Mouse (Mus musculus) neural tube, embryonic 15.5 days (tissue): ENCODE results near the gene Pld3. TPM values are rescaled to one million over a fixed set of nuclear protein-coding genes. Genes with fewer than 3 reads are reported as not detected.
A peak's percentile ranks its signal among the peaks of the same experiment; 100 is the strongest.

Experiments used
- ATAC-seq: fragments of 200-750 bp; cut with Nextera tagmentation; 2 replicates; pipeline ENCODE4 v1.8.0; 2017; ENCODE audit warnings: mild to moderate bottlenecking, moderate TSS enrichment, moderate library complexity; ENCODE audit not compliant: low FRiP score
- H3K27ac ChIP-seq: fragments of 300-500 bp; sonication (generic); replicated peaks from 2 replicates; pipeline ENCODE4 v1.5.1; 2015; ENCODE audit warnings: mild to moderate bottlenecking, inconsistent platforms
- H3K27me3 ChIP-seq: fragments of 300-500 bp; sonication (generic); replicated peaks from 2 replicates; pipeline ENCODE4 v1.6.1; 2015; ENCODE audit warnings: inconsistent platforms
- H3K36me3 ChIP-seq: fragments of 300-500 bp; sonication (generic); 2 replicates; pipeline ENCODE4 v1.6.1; 2015; ENCODE audit warnings: inconsistent platforms
- H3K4me1 ChIP-seq: fragments of 300-500 bp; sonication (generic); 2 replicates; pipeline ENCODE4 v1.6.1; 2015; ENCODE audit warnings: inconsistent platforms
- H3K4me2 ChIP-seq: fragments of 300-500 bp; sonication (generic); 2 replicates; pipeline ENCODE4 v1.6.1; 2015; ENCODE audit warnings: inconsistent platforms, mild to moderate bottlenecking, moderate library complexity
- H3K4me3 ChIP-seq: fragments of 300-500 bp; sonication (generic); replicated peaks from 2 replicates; pipeline ENCODE4 v1.5.1; 2015; ENCODE audit warnings: mild to moderate bottlenecking, inconsistent platforms
- H3K9ac ChIP-seq: fragments of 300-500 bp; sonication (generic); replicated peaks from 2 replicates; pipeline ENCODE4 v1.6.1; 2015; ENCODE audit warnings: mild to moderate bottlenecking, inconsistent platforms
- H3K9me3 ChIP-seq: fragments of 300-500 bp; sonication (generic); replicated peaks from 2 replicates; pipeline ENCODE4 v1.6.1; 2016; ENCODE audit warnings: inconsistent platforms
- WGBS: fragments of 180-500 bp; shearing (Covaris S2); methylation state at CpG from one replicate; pipeline ENCODE4 v1.1.7; 2015; ENCODE audit warnings: mixed read lengths; 5-methylcytosine and 5-hydroxymethylcytosine counted together
- polyA plus RNA-seq: library from polyadenylated mRNA; unstranded; fragments of >200 nt; fragmentation: Nextera tagmentation; extraction: Ambion mirVana; gene quantifications from 2 replicates; pipeline ENCODE4 v1.2.1, GENCODE M21; 2015

The Pld3 gene
- polyA plus RNA-seq, 1 experiment from 2014 or later: 191 TPM

GRCm38 (mm10) chr7:27536618-27537017 is 16.4 kb downstream of the Pld3 start:
- H3K4me3 ChIP-seq: no peak overlapping the region
- no peak overlapping the region for H3K4me2 ChIP-seq
- H3K9ac ChIP-seq: no peak overlapping the region
- no peak overlapping the region for H3K27ac ChIP-seq
- peaks cover 79% of the 10 kb centered on the region for H3K36me3 ChIP-seq
- no peak for ATAC-seq
- H3K9me3 ChIP-seq: no peaks in the 10 kb centered on the region
- H3K27me3 ChIP-seq: no peaks in the 10 kb centered on the region
- 91% methylated on average over 6 of the region's 6 CpGs for WGBS
- H3K4me1 ChIP-seq: peaks cover 8% of the 10 kb centered on the region

GRCm38 (mm10) chr7:27535386-27535785 is 17.6 kb downstream of the Pld3 start:
- WGBS: 88% methylated on average over 2 of the region's 2 CpGs
- Histone ChIP-seq H3K4me1 (no peaks in the 10 kb centered on the region), H3K36me3 (peaks cover 87% of the 10 kb centered on the region), H3K4me2 (no peak overlapping the region), H3K27ac (no peak overlapping the region), H3K9ac (no peak overlapping the region), H3K4me3 (no peak overlapping the region), H3K27me3 (no peaks in the 10 kb centered on the region), H3K9me3 (no peaks in the 10 kb centered on the region)
- no peak for ATAC-seq

GRCm38 (mm10) chr7:27532480-27533050 is 20.5 kb downstream of the Pld3 start:
- Histone ChIP-seq H3K4me1 (no peaks in the 10 kb centered on the region), H3K4me2 (no peak overlapping the region), H3K9ac (no peak overlapping the region), H3K27me3 (no peaks in the 10 kb centered on the region), H3K4me3 (no peak overlapping the region), H3K9me3 (no peaks in the 10 kb centered on the region), H3K36me3 (peaks cover 81% of the 10 kb centered on the region), H3K27ac (no peak overlapping the region)
- ATAC-seq: no peak
- 92% methylated on average over 9 of the region's 9 CpGs for WGBS

GRCm38 (mm10) chr7:27531707-27532106 is 21.3 kb downstream of the Pld3 start:
- no peak overlapping the region for H3K4me3 ChIP-seq
- no peaks in the 10 kb centered on the region for H3K27me3 ChIP-seq
- no peaks in the 10 kb centered on the region for H3K4me1 ChIP-seq
- no peak overlapping the region for H3K4me2 ChIP-seq
- no peak overlapping the region for H3K9ac ChIP-seq
- ATAC-seq: no peak
- H3K9me3 ChIP-seq: no peaks in the 10 kb centered on the region
- no peak overlapping the region for H3K27ac ChIP-seq
- WGBS: 85% methylated on average over 10 of the region's 10 CpGs
- H3K36me3 ChIP-seq: peaks cover 72% of the 10 kb centered on the region

GRCm38 (mm10) chr7:27530937-27531336 is 22.1 kb downstream of the Pld3 start:
- Histone ChIP-seq H3K4me1 (0 out of 2 replicates have a peak, but pooled peaks cover 6% of the 10 kb centered on the region), H3K9me3 (no peaks in the 10 kb centered on the region), H3K27ac (no peak overlapping the region), H3K4me3 (no peak overlapping the region), H3K27me3 (no peaks in the 10 kb centered on the region), H3K4me2 (no peak overlapping the region), H3K9ac (no peak overlapping the region), H3K36me3 (peaks cover 65% of the 10 kb centered on the region)
- 86% methylated on average over 3 of the region's 3 CpGs for WGBS
- ATAC-seq: no peak

GRCm38 (mm10) chr7:27529070-27529469 is 23.9 kb downstream of the Pld3 start:
- Histone ChIP-seq H3K9me3 (no peaks in the 10 kb centered on the region), H3K36me3 (peaks cover 48% of the 10 kb centered on the region), H3K4me1 (0 out of 2 replicates have a peak, but pooled peaks cover 6% of the 10 kb centered on the region), H3K9ac (no peak overlapping the region), H3K27me3 (no peaks in the 10 kb centered on the region), H3K27ac (no peak overlapping the region), H3K4me3 (no peak overlapping the region), H3K4me2 (no peak overlapping the region)
- 82% methylated on average over 21 of the region's 21 CpGs for WGBS
- no peak for ATAC-seq

- peaks cover 24% of the 10 kb centered on the region for H3K36me3 ChIP-seq
- no peaks in the 10 kb centered on the region for H3K9me3 ChIP-seq
- 25% methylated on average over 10 of the region's 10 CpGs for whole genome bisulfite sequencing
- no peak overlapping the region for H3K9ac ChIP-seq
- 0 out of 2 replicates have a peak, but pooled peaks cover 6% of the 10 kb centered on the region for H3K4me1 ChIP-seq
- no peaks in the 10 kb centered on the region for H3K27me3 ChIP-seq
- peak; percentile 81 for ATAC-seq
- no peak overlapping the region for H3K27ac ChIP-seq
- H3K4me2 ChIP-seq: no peak overlapping the region
- H3K4me3 ChIP-seq: no peak overlapping the region
Observed at GRCm38 (mm10) chr7:27526039-27526827, 26.8 kb downstream of the Pld3 start.

GRCm38 (mm10) chr7:27523805-27524204 is 29.2 kb downstream of the Pld3 start:
- 0 out of 2 replicates have a peak, but pooled peaks cover 6% of the 10 kb centered on the region for H3K4me1 ChIP-seq
- H3K4me3 ChIP-seq: no peak overlapping the region
- H3K27ac ChIP-seq: no peak overlapping the region
- no peak for ATAC-seq
- no peak overlapping the region for H3K9ac ChIP-seq
- no peak overlapping the region for H3K4me2 ChIP-seq
- 96% methylated on average over 13 of the region's 13 CpGs for WGBS
- no peaks in the 10 kb centered on the region for H3K27me3 ChIP-seq
- no peaks in the 10 kb centered on the region for H3K9me3 ChIP-seq
- peaks cover 2% of the 10 kb centered on the region; the same call in 1 of the 2 replicates for H3K36me3 ChIP-seq

GRCm38 (mm10) chr7:27522967-27523366 is 30.1 kb downstream of the Pld3 start, which contains the start of gene Hipk4:
Hipk4 (plus strand) TSS chr7:27523267.
- no peak; the same call in 1 of the 2 replicates for ATAC-seq
- Histone ChIP-seq H3K4me1 (0 out of 2 replicates have a peak, but pooled peaks cover 6% of the 10 kb centered on the region), H3K27ac (no peak within 1 kb of the TSS), H3K4me2 (no peak within 1 kb of the TSS), H3K36me3 (no peaks in the 10 kb centered on the region), H3K9me3 (no peaks in the 10 kb centered on the region), H3K9ac (no peak within 1 kb of the TSS), H3K4me3 (no peak within 1 kb of the TSS), H3K27me3 (no peaks in the 10 kb centered on the region)
- 65% methylated on average over 5 of the region's 5 CpGs for WGBS

- no peak overlapping the region for H3K4me3 ChIP-seq
- H3K9me3 ChIP-seq: no peaks in the 10 kb centered on the region
- no peaks in the 10 kb centered on the region for H3K36me3 ChIP-seq
- no peaks in the 10 kb centered on the region for H3K27me3 ChIP-seq
- 71% methylated on average over 1 of the region's 1 CpGs for WGBS
- no peaks in the 10 kb centered on the region for H3K4me1 ChIP-seq
- no peak overlapping the region for H3K27ac ChIP-seq
- ATAC-seq: no peak
- H3K4me2 ChIP-seq: no peak overlapping the region
- no peak overlapping the region for H3K9ac ChIP-seq
Observed at GRCm38 (mm10) chr7:27520599-27520998, 32.4 kb downstream of the Pld3 start.

GRCm38 (mm10) chr7:27520104-27520503 is 32.9 kb downstream of the Pld3 start:
- Histone ChIP-seq H3K4me1 (no peaks in the 10 kb centered on the region), H3K36me3 (no peaks in the 10 kb centered on the region), H3K9ac (no peak overlapping the region), H3K9me3 (no peaks in the 10 kb centered on the region), H3K27ac (no peak overlapping the region), H3K27me3 (no peaks in the 10 kb centered on the region), H3K4me3 (no peak overlapping the region), H3K4me2 (no peak overlapping the region)
- no peak for ATAC-seq

- Histone ChIP-seq H3K27ac (no peak overlapping the region), H3K27me3 (no peaks in the 10 kb centered on the region), H3K4me2 (no peak overlapping the region), H3K36me3 (no peaks in the 10 kb centered on the region), H3K4me3 (no peak overlapping the region), H3K9ac (no peak overlapping the region), H3K4me1 (no peaks in the 10 kb centered on the region), H3K9me3 (no peaks in the 10 kb centered on the region)
- 88% methylated on average over 9 of the region's 9 CpGs for WGBS
- no peak for ATAC-seq
Observed at GRCm38 (mm10) chr7:27518314-27518713, 34.7 kb downstream of the Pld3 start.
